Mouse (Mus musculus) kidney, adult 18-20 months (tissue): ENCODE results near the gene Loxl3.
A peak's percentile ranks its signal among the peaks of the same experiment; 100 is the strongest.

Experiments
- DNase-seq: peaks from one replicate; pipeline ENCODE4 v3.0.0; 2021

Gene Loxl3

GRCm38 (mm10) chr6:83092416-83093127, 58.6 kb downstream of the Loxl3 start:
- peak; percentile 23 for DNase-seq

- DNase-seq = no peak
These were observed 62.0 kb downstream of the Loxl3 start for GRCm38 (mm10) chr6:83095968-83096367.

GRCm38 (mm10) chr6:83098411-83098810, 64.4 kb downstream of the Loxl3 start:
- no peak for DNase-seq

- DNase-seq = peak; percentile 93
These were observed 67.3 kb downstream of the Loxl3 start, which contains the start of the genes Ccdc142 and Gm42688 for GRCm38 (mm10) chr6:83101316-83101687. Ccdc142 (plus strand) TSS chr6:83101601. Gm42688 (plus strand) TSS chr6:83101617.

- peak; percentile 77 for DNase-seq
These were observed 67.9 kb downstream of the Loxl3 start for GRCm38 (mm10) chr6:83101688-83102556.
